Mouse (Mus musculus) stomach, postnatal 0 days (tissue): ENCODE results near the gene Zmynd10. TPM values are rescaled to one million over a fixed set of nuclear protein-coding genes. Genes with fewer than 3 reads are reported as not detected.

Experiments
- ATAC-seq: fragments of 200-750 bp; cut with Nextera tagmentation; 2 replicates; pipeline ENCODE4 v1.8.0; 2017; ENCODE audit not compliant: low FRiP score, low TSS enrichment
- DNase-seq: peaks from one replicate; pipeline ENCODE4 v3.0.0-alpha.2; 2016; ENCODE audit warnings: low spot score
- H3K27ac ChIP-seq: fragments of 300-500 bp; sonication (generic); replicated peaks from 2 replicates; pipeline ENCODE4 v1.5.1; 2014; ENCODE audit warnings: mild to moderate bottlenecking, control low read depth
- H3K27me3 ChIP-seq: fragments of 300-500 bp; sonication (generic); 2 replicates; pipeline ENCODE4 v1.6.1; 2014; ENCODE audit warnings: low read length; ENCODE audit not compliant: control insufficient read depth, insufficient read depth
- H3K36me3 ChIP-seq: fragments of 300-500 bp; sonication (generic); 2 replicates; pipeline ENCODE4 v1.6.1; 2014; ENCODE audit warnings: low read length, mixed read lengths; ENCODE audit not compliant: control insufficient read depth, insufficient read depth
- H3K4me1 ChIP-seq: fragments of 300-500 bp; sonication (generic); replicated peaks from 2 replicates; pipeline ENCODE4 v1.6.1; 2014; ENCODE audit warnings: antibody characterized with exemption; ENCODE audit not compliant: control insufficient read depth, insufficient read depth
- H3K4me2 ChIP-seq: fragments of 300-500 bp; sonication (generic); replicated peaks from 2 replicates; pipeline ENCODE4 v1.6.1; 2014; ENCODE audit warnings: low read depth, mild to moderate bottlenecking, control low read depth, moderate library complexity
- H3K4me3 ChIP-seq: fragments of 300-500 bp; sonication (generic); 2 replicates; pipeline ENCODE4 v1.5.1; 2014; ENCODE audit warnings: low read depth, low read length, control low read depth
- H3K9ac ChIP-seq: fragments of 300-500 bp; sonication (generic); 2 replicates; pipeline ENCODE4 v1.6.1; 2014; ENCODE audit warnings: mild to moderate bottlenecking, low read length, control low read depth, mixed read lengths
- H3K9me3 ChIP-seq: fragments of 300-500 bp; sonication (generic); 2 replicates; pipeline ENCODE4 v1.6.1; 2016; ENCODE audit warnings: low read length; ENCODE audit not compliant: control insufficient read depth
- CTCF ChIP-seq: IDR thresholded peaks from 2 replicates; pipeline ENCODE4 v1.5.1; 2016; ENCODE audit warnings: antibody characterized with exemption, low read depth, mild to moderate bottlenecking, moderate library complexity
- EP300 ChIP-seq: optimal IDR thresholded peaks from 2 replicates; pipeline ENCODE3; 2016; ENCODE audit warnings: antibody characterized with exemption
- WGBS: fragments of 180-500 bp; shearing (Covaris S2); extraction: QIAGEN DNeasy Blood & Tissue Kit; methylation state at CpG from one replicate; pipeline ENCODE4 v1.1.7; 2014; 5-methylcytosine and 5-hydroxymethylcytosine counted together
- polyA plus RNA-seq: library from polyadenylated mRNA; unstranded; fragments of >200 nt; fragmentation: Nextera tagmentation; extraction: Ambion mirVana; gene quantifications from 2 replicates; pipeline ENCODE4 v1.2.1, GENCODE M21; 2015

Gene Zmynd10
- polyA plus RNA-seq, 1 experiment from 2014 or later = 0.97 TPM

DNA sequence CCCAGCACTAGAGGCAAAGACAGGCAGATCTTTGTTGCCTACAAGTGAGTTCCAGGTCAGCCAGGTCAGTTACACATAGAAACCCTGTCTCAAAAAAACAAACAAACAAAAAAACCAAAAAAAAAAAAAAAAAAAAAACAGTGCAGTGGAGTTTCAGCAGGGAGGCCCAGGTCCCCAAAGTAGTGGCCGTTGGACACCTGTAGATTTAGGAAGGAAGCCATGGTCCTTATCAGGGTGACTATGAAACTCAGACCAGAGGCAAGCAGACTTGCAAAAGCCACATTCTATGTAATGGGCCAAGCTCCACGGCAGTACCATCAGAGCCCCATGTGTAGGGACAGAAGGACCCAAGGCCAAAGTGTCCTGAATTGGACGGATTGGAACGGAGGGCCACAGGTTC lies 34.5 kb downstream of the Zmynd10 start:
- H3K27ac ChIP-seq = peak overlapping the region; percentile 96
- H3K9me3 ChIP-seq = no peaks in the 10 kb centered on the region
- peak overlapping the region; percentile 77 for H3K9ac ChIP-seq
- H3K4me2 ChIP-seq = peak overlapping the region; percentile 92
- peaks cover 5% of the 10 kb centered on the region; the same call in 1 of the 2 replicates for H3K4me1 ChIP-seq
- no peaks in the 10 kb centered on the region for H3K36me3 ChIP-seq
- no peaks in the 10 kb centered on the region for H3K27me3 ChIP-seq
- no peak for ATAC-seq
- no peak for DNase-seq
- peak overlapping the region; percentile 60 for H3K4me3 ChIP-seq
- 59% methylated on average over 4 of the region's 4 CpGs for WGBS
- no peak for TF ChIP-seq EP300
- no peak for TF ChIP-seq CTCF

DNA sequence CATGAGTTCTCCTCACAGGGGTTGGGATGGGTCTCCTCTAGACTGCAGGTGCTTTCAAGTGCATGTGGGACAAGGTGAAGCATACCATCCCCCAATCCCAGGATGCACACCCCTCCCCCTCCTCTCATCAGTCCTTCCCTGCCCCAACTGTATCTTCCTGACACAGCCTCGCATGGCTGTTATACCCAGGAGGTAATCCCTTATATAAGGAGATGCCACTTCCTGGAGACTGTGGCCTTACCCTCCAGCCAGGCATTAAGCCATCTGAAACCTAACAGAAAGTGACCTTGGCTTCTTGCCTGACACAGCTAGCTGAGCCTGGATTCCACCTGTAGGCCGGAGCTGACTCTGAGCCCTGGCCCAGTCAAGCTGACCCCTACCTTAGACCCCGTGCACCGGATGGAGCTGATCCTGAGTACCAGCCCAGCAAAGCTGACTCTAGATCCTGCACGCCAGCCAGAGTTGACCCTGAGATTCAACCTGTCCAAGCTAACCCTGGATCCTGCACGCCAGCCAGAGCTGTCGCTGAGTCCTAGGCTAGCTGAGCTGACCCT lies 35.5 kb downstream of the Zmynd10 start:
- no peak for TF ChIP-seq EP300
- no peak for TF ChIP-seq CTCF
- Histone ChIP-seq H3K36me3 (no peaks in the 10 kb centered on the region), H3K27ac (0 out of 2 replicates have a peak overlapping the region, but pooled peaks have one; percentile 24), H3K27me3 (no peaks in the 10 kb centered on the region), H3K9me3 (no peaks in the 10 kb centered on the region), H3K4me3 (no peak overlapping the region), H3K9ac (no peak overlapping the region), H3K4me2 (no peak overlapping the region), H3K4me1 (peaks cover 5% of the 10 kb centered on the region; the same call in 1 of the 2 replicates)
- ATAC-seq (no peak), DNase-seq (no peak)
- 89% methylated on average over 7 of the region's 7 CpGs for WGBS

DNA sequence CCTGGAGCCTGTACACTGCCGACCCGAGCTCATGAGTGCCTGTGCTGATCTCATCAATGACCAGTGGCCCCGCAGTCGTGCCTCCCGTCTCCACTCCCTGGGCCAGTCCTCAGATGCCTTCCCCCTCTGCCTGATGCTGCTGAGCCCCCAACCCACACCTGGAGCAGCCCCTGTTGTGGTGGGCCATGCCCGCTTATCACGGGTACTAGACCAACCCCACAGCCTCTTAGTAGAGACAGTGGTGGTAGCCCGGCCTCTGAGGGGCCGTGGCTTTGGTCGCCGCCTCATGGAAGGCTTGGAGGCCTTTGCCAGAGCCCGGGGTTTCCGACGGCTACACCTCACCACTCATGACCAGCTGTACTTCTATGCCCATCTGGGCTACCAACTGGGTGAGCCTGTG lies 36.1 kb downstream of the Zmynd10 start:
- 87% methylated on average over 14 of the region's 14 CpGs for whole genome bisulfite sequencing
- H3K4me3 ChIP-seq = no peak overlapping the region
- TF ChIP-seq CTCF = no peak
- TF ChIP-seq EP300 = no peak

DNA sequence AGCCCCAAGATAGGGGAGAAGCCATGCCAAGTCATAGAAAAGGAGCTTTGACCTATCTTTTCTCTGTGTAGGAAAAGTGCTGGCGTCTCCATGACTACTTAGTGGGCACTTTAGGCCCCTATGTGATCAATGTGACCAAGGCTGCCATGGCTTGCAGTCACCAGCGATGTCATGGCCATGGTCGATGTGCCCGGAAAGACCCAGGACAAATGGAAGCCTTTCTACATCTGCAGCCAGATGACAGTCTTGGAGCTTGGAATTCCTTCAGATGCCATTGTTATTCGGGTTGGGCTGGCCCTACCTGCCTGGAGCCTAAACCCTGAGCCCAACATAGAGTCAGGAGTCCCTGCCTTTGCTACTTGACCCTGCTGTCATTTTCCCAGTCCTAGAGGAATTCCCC lies 39.4 kb downstream of the Zmynd10 start:
- no peaks in the 10 kb centered on the region for H3K9me3 ChIP-seq
- DNase-seq = no peak
- TF ChIP-seq EP300 = no peak
- TF ChIP-seq CTCF = no peak
- no peak overlapping the region for H3K4me3 ChIP-seq
- no peak overlapping the region for H3K27ac ChIP-seq
- no peak overlapping the region for H3K9ac ChIP-seq
- WGBS = 83% methylated on average over 5 of the region's 5 CpGs
- H3K27me3 ChIP-seq = no peaks in the 10 kb centered on the region
- no peak overlapping the region for H3K4me2 ChIP-seq
- H3K4me1 ChIP-seq = peaks cover 4% of the 10 kb centered on the region
- no peak for ATAC-seq
- H3K36me3 ChIP-seq = peaks cover 14% of the 10 kb centered on the region; the same call in 1 of the 2 replicates

More for the DNA sequence above, 36.1 kb downstream of the Zmynd10 start:
- Histone ChIP-seq H3K9ac (no peak overlapping the region), H3K9me3 (no peaks in the 10 kb centered on the region), H3K4me2 (no peak overlapping the region), H3K36me3 (no peaks in the 10 kb centered on the region), H3K27ac (no peak overlapping the region), H3K27me3 (no peaks in the 10 kb centered on the region), H3K4me1 (peaks cover 3% of the 10 kb centered on the region)
- ATAC-seq (no peak), DNase-seq (no peak)

DNA sequence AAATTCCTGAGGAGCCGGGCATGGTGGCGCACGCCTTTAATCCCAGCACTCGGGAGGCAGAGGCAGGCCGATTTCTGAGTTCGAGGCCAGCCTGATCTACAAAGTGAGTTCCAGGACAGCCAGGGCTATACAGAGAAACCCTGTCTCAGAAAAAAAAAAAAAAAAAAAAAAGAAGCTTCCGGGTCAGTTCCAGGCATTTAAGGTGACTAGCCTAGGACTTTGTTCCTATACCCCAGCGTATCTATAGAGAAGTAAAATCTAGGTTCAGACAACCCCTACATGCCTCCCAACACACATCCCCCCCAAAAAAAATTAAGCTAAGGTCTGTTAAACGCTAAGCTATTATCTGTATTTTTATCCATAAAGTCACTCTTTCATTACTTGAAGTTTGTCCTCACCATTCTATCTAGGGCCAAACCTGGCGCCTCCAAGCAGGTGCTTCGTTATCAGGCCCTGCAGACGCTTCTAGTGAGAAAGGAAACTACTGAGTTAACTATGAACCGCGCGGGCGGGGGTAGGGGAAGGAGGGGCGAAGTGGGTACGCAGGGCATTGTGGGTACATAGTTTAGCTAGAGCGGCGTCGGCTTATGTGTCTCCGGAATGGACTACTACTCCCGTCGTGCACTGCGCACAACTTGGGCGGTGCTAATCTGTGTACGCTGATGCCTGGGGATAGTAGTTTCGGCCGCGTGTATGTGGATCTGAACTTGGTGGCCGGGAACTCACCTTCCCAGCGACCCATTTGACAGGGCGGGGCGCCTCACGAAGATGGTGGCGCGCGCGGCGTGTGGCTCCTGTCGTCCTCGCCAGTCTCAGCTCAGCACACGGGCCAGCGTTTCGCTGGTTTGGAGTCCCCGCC lies 40.1 kb downstream of the Zmynd10 start, which contains the start of gene Ifrd2:
Gene Ifrd2 (plus strand): TSS at position 669 of the 859 bp plus-strand sequence.
- Histone ChIP-seq H3K4me1 (peaks cover 4% of the 10 kb centered on the region), H3K27ac (peak within 1 kb of the TSS; percentile 50; the same call in 1 of the 2 replicates), H3K27me3 (no peaks in the 10 kb centered on the region), H3K9me3 (no peaks in the 10 kb centered on the region), H3K36me3 (peaks cover 19% of the 10 kb centered on the region; the same call in 1 of the 2 replicates), H3K9ac (peak within 1 kb of the TSS; percentile 63), H3K4me2 (peak within 1 kb of the TSS; percentile 74), H3K4me3 (peak within 1 kb of the TSS; percentile 56)
- DNase-seq (peak; percentile 98), ATAC-seq (peak; percentile 94)
- WGBS = 11% methylated on average over 46 of the region's 46 CpGs
- TF ChIP-seq CTCF = no peak; the same call in 1 of the 2 replicates
- no peak for TF ChIP-seq EP300
